Mouse (Mus musculus) stomach, postnatal 0 days (tissue): ENCODE data around the gene Tnfaip8l1. TPM values are rescaled to one million over a fixed set of nuclear protein-coding genes. Genes with fewer than 3 reads are reported as not detected.

ENCODE experiments used
- ATAC-seq: fragments of 200-750 bp; cut with Nextera tagmentation; 2 replicates; pipeline ENCODE4 v1.8.0; 2017; ENCODE audit not compliant: low FRiP score, low TSS enrichment
- DNase-seq: peaks from one replicate; pipeline ENCODE4 v3.0.0-alpha.2; 2016; ENCODE audit warnings: low spot score
- H3K27ac ChIP-seq: fragments of 300-500 bp; sonication (generic); replicated peaks from 2 replicates; pipeline ENCODE4 v1.5.1; 2014; ENCODE audit warnings: mild to moderate bottlenecking, control low read depth
- H3K27me3 ChIP-seq: fragments of 300-500 bp; sonication (generic); 2 replicates; pipeline ENCODE4 v1.6.1; 2014; ENCODE audit warnings: low read length; ENCODE audit not compliant: control insufficient read depth, insufficient read depth
- H3K36me3 ChIP-seq: fragments of 300-500 bp; sonication (generic); 2 replicates; pipeline ENCODE4 v1.6.1; 2014; ENCODE audit warnings: low read length, mixed read lengths; ENCODE audit not compliant: control insufficient read depth, insufficient read depth
- H3K4me1 ChIP-seq: fragments of 300-500 bp; sonication (generic); replicated peaks from 2 replicates; pipeline ENCODE4 v1.6.1; 2014; ENCODE audit warnings: antibody characterized with exemption; ENCODE audit not compliant: control insufficient read depth, insufficient read depth
- H3K4me2 ChIP-seq: fragments of 300-500 bp; sonication (generic); replicated peaks from 2 replicates; pipeline ENCODE4 v1.6.1; 2014; ENCODE audit warnings: low read depth, mild to moderate bottlenecking, control low read depth, moderate library complexity
- H3K4me3 ChIP-seq: fragments of 300-500 bp; sonication (generic); 2 replicates; pipeline ENCODE4 v1.5.1; 2014; ENCODE audit warnings: low read depth, low read length, control low read depth
- H3K9ac ChIP-seq: fragments of 300-500 bp; sonication (generic); 2 replicates; pipeline ENCODE4 v1.6.1; 2014; ENCODE audit warnings: mild to moderate bottlenecking, low read length, control low read depth, mixed read lengths
- H3K9me3 ChIP-seq: fragments of 300-500 bp; sonication (generic); 2 replicates; pipeline ENCODE4 v1.6.1; 2016; ENCODE audit warnings: low read length; ENCODE audit not compliant: control insufficient read depth
- CTCF ChIP-seq: IDR thresholded peaks from 2 replicates; pipeline ENCODE4 v1.5.1; 2016; ENCODE audit warnings: antibody characterized with exemption, low read depth, mild to moderate bottlenecking, moderate library complexity
- EP300 ChIP-seq: optimal IDR thresholded peaks from 2 replicates; pipeline ENCODE3; 2016; ENCODE audit warnings: antibody characterized with exemption
- WGBS: fragments of 180-500 bp; shearing (Covaris S2); extraction: QIAGEN DNeasy Blood & Tissue Kit; methylation state at CpG from one replicate; pipeline ENCODE4 v1.1.7; 2014; 5-methylcytosine and 5-hydroxymethylcytosine counted together
- polyA plus RNA-seq: library from polyadenylated mRNA; unstranded; fragments of >200 nt; fragmentation: Nextera tagmentation; extraction: Ambion mirVana; gene quantifications from 2 replicates; pipeline ENCODE4 v1.2.1, GENCODE M21; 2015

Gene Tnfaip8l1
- polyA plus RNA-seq, 1 experiment from 2014 or later, result 5.2 TPM

GRCm38 (mm10) chr17:56202476-56202875 lies 40.2 kb downstream of the Tnfaip8l1 start:
- Histone ChIP-seq H3K4me3 (no peak overlapping the region), H3K27me3 (no peaks in the 10 kb centered on the region), H3K4me2 (no peak overlapping the region), H3K9me3 (no peaks in the 10 kb centered on the region), H3K36me3 (peaks cover 37% of the 10 kb centered on the region), H3K27ac (no peak overlapping the region), H3K4me1 (no peaks in the 10 kb centered on the region), H3K9ac (no peak overlapping the region)
- 91% methylated on average over 8 of the region's 8 CpGs for WGBS
- DNase-seq, result no peak
- no peak for TF ChIP-seq CTCF
- ATAC-seq, result no peak

GRCm38 (mm10) chr17:56203729-56204128 lies 41.5 kb downstream of the Tnfaip8l1 start:
- DNase-seq, result peak; percentile 42
- Histone ChIP-seq H3K9me3 (no peaks in the 10 kb centered on the region), H3K4me2 (no peak overlapping the region), H3K4me1 (no peaks in the 10 kb centered on the region), H3K9ac (no peak overlapping the region), H3K4me3 (no peak overlapping the region), H3K27ac (no peak overlapping the region), H3K36me3 (peaks cover 32% of the 10 kb centered on the region), H3K27me3 (no peaks in the 10 kb centered on the region)
- TF ChIP-seq EP300, result no peak
- peak; percentile 60 for TF ChIP-seq CTCF
- WGBS, result 55% methylated on average over 3 of the region's 3 CpGs
- no peak for ATAC-seq

GRCm38 (mm10) chr17:56206276-56206884 lies 44.1 kb downstream of the Tnfaip8l1 start:
- peak; percentile 93 for ATAC-seq
- Histone ChIP-seq H3K36me3 (peaks cover 44% of the 10 kb centered on the region), H3K27ac (peak overlapping the region; percentile 30; the same call in 1 of the 2 replicates), H3K4me3 (no peak overlapping the region), H3K4me2 (no peak overlapping the region), H3K9me3 (no peaks in the 10 kb centered on the region), H3K27me3 (no peaks in the 10 kb centered on the region), H3K4me1 (no peaks in the 10 kb centered on the region), H3K9ac (no peak overlapping the region)
- peak; percentile 88 for DNase-seq
- TF ChIP-seq CTCF, result no peak
- WGBS, result 66% methylated on average over 10 of the region's 10 CpGs

- Histone ChIP-seq H3K27ac (0 out of 2 replicates have a peak overlapping the region, but pooled peaks have one; percentile 24), H3K4me2 (no peak overlapping the region), H3K9ac (no peak overlapping the region), H3K27me3 (no peaks in the 10 kb centered on the region), H3K4me1 (no peaks in the 10 kb centered on the region), H3K36me3 (peaks cover 47% of the 10 kb centered on the region), H3K9me3 (no peaks in the 10 kb centered on the region), H3K4me3 (no peak overlapping the region)
- ATAC-seq, result no peak
- WGBS, result 75% methylated on average over 6 of the region's 6 CpGs
- TF ChIP-seq EP300 (no peak), CTCF (no peak)
- DNase-seq, result no peak
Observed at GRCm38 (mm10) chr17:56206986-56207674, 44.9 kb downstream of the Tnfaip8l1 start.

- WGBS, result 86% methylated on average over 9 of the region's 9 CpGs
- Histone ChIP-seq H3K27me3 (no peaks in the 10 kb centered on the region), H3K9ac (no peak overlapping the region), H3K4me3 (no peak overlapping the region), H3K9me3 (no peaks in the 10 kb centered on the region), H3K4me1 (no peaks in the 10 kb centered on the region), H3K27ac (no peak overlapping the region), H3K4me2 (no peak overlapping the region), H3K36me3 (peaks cover 41% of the 10 kb centered on the region)
- ATAC-seq (no peak), DNase-seq (no peak)
- no peak for TF ChIP-seq CTCF
- no peak for TF ChIP-seq EP300
Observed at GRCm38 (mm10) chr17:56207963-56208530, 45.8 kb downstream of the Tnfaip8l1 start.

GRCm38 (mm10) chr17:56208821-56209220 lies 46.5 kb downstream of the Tnfaip8l1 start:
- H3K36me3 ChIP-seq, result peaks cover 37% of the 10 kb centered on the region

More at GRCm38 (mm10) chr17:56208821-56209220, 46.5 kb downstream of the Tnfaip8l1 start:
- ATAC-seq (no peak), DNase-seq (no peak)
- Histone ChIP-seq H3K27ac (no peak overlapping the region), H3K9ac (no peak overlapping the region), H3K4me1 (no peaks in the 10 kb centered on the region), H3K4me3 (no peak overlapping the region), H3K9me3 (no peaks in the 10 kb centered on the region), H3K27me3 (no peaks in the 10 kb centered on the region), H3K4me2 (no peak overlapping the region)
- 93% methylated on average over 3 of the region's 3 CpGs for WGBS
- TF ChIP-seq CTCF (no peak), EP300 (no peak)
